Mouse (Mus musculus): ENCODE data around the gene Ash1l. TPM values are rescaled to one million over a fixed set of nuclear protein-coding genes. Genes with fewer than 3 reads are reported as not detected.

Ash1l gene
- polyA plus RNA-seq (2012; rRNA removed) = 5.6 and 6.1 TPM in 2 replicates

- peak within 1 kb of the TSS; percentile 99 for H3K27ac ChIP-seq (ENCODE audit: control insufficient read depth, insufficient read depth, low read depth, low read length)
Measured at GRCm38 (mm10) chr3:88950576-88951326, at the start of gene Ash1l, which contains the start of gene Dap3. TSS of gene Ash1l (plus strand) at chr3:88950622. TSS of gene Dap3 (minus strand) at chr3:88951181.

GRCm38 (mm10) chr3:88904803-88905202, 45.6 kb upstream of the Ash1l start:
- Histone ChIP-seq H3K4me3 (ENCODE audit: control insufficient read depth, low read depth, low read length) (no peak overlapping the region), H3K4me1 (ENCODE audit: control insufficient read depth, insufficient read depth, low read length) (no peaks in the 10 kb centered on the region), H3K36me3 (ENCODE audit: control insufficient read depth, insufficient read depth, low read length) (peaks cover 8% of the 10 kb centered on the region), H3K27me3 (ENCODE audit: control insufficient read depth, insufficient read depth, low read length) (no peaks in the 10 kb centered on the region), H3K27ac (ENCODE audit: control insufficient read depth, insufficient read depth, low read depth, low read length) (no peak overlapping the region)
- TF ChIP-seq POLR2A (IDR thresholded peaks at IDR 0.05; ENCODE audit: control insufficient read depth, low read depth, low read length) (no peak), CTCF (IDR thresholded peaks at IDR 0.05; ENCODE audit: control insufficient read depth, insufficient read depth, insufficient replicate concordance, low read depth, low read length) (no peak)

More at GRCm38 (mm10) chr3:88950576-88951326, at the start of gene Ash1l, which contains the start of gene Dap3:
- no peaks in the 10 kb centered on the region for H3K27me3 ChIP-seq (ENCODE audit: control insufficient read depth, insufficient read depth, low read length)
- TF ChIP-seq POLR2A (IDR thresholded peaks at IDR 0.05; ENCODE audit: control insufficient read depth, low read depth, low read length) = no peak; the same call in 1 of the 2 replicates
- TF ChIP-seq CTCF (IDR thresholded peaks at IDR 0.05; ENCODE audit: control insufficient read depth, insufficient read depth, insufficient replicate concordance, low read depth, low read length) = peak; percentile 37; the same call in 1 of the 2 replicates
- peaks cover 2% of the 10 kb centered on the region; the same call in 1 of the 2 replicates for H3K4me1 ChIP-seq (ENCODE audit: control insufficient read depth, insufficient read depth, low read length)
- peak within 1 kb of the TSS; percentile 98 for H3K4me3 ChIP-seq (ENCODE audit: control insufficient read depth, low read depth, low read length)
- H3K36me3 ChIP-seq (ENCODE audit: control insufficient read depth, insufficient read depth, low read length) = no peaks in the 10 kb centered on the region

- no peaks in the 10 kb centered on the region for H3K27me3 ChIP-seq (ENCODE audit: control insufficient read depth, insufficient read depth, low read length)
- H3K4me1 ChIP-seq (ENCODE audit: control insufficient read depth, insufficient read depth, low read length) = no peaks in the 10 kb centered on the region
- no peak for TF ChIP-seq POLR2A (IDR thresholded peaks at IDR 0.05; ENCODE audit: control insufficient read depth, low read depth, low read length)
- TF ChIP-seq CTCF (IDR thresholded peaks at IDR 0.05; ENCODE audit: control insufficient read depth, insufficient read depth, insufficient replicate concordance, low read depth, low read length) = no peak
- no peak overlapping the region; the same call in 1 of the 2 replicates for H3K27ac ChIP-seq (ENCODE audit: control insufficient read depth, insufficient read depth, low read depth, low read length)
- no peak overlapping the region for H3K4me3 ChIP-seq (ENCODE audit: control insufficient read depth, low read depth, low read length)
- H3K36me3 ChIP-seq (ENCODE audit: control insufficient read depth, insufficient read depth, low read length) = peaks cover 8% of the 10 kb centered on the region
Measured at GRCm38 (mm10) chr3:88905209-88905608, 45.2 kb upstream of the Ash1l start.

- Histone ChIP-seq H3K27me3 (ENCODE audit: control insufficient read depth, insufficient read depth, low read length) (no peaks in the 10 kb centered on the region), H3K36me3 (ENCODE audit: control insufficient read depth, insufficient read depth, low read length) (peaks cover 10% of the 10 kb centered on the region), H3K4me3 (ENCODE audit: control insufficient read depth, low read depth, low read length) (no peak overlapping the region), H3K27ac (ENCODE audit: control insufficient read depth, insufficient read depth, low read depth, low read length) (no peak overlapping the region), H3K4me1 (ENCODE audit: control insufficient read depth, insufficient read depth, low read length) (no peaks in the 10 kb centered on the region)
- TF ChIP-seq CTCF (IDR thresholded peaks at IDR 0.05; ENCODE audit: control insufficient read depth, insufficient read depth, insufficient replicate concordance, low read depth, low read length) (no peak), POLR2A (IDR thresholded peaks at IDR 0.05; ENCODE audit: control insufficient read depth, low read depth, low read length) (no peak)
Measured at GRCm38 (mm10) chr3:88905741-88906140, 44.7 kb upstream of the Ash1l start.

- no peaks in the 10 kb centered on the region; the same call in 1 of the 2 replicates for H3K4me1 ChIP-seq (ENCODE audit: control insufficient read depth, insufficient read depth, low read length)
- no peak overlapping the region for H3K4me3 ChIP-seq (ENCODE audit: control insufficient read depth, low read depth, low read length)
- H3K27me3 ChIP-seq (ENCODE audit: control insufficient read depth, insufficient read depth, low read length) = no peaks in the 10 kb centered on the region
- TF ChIP-seq CTCF (IDR thresholded peaks at IDR 0.05; ENCODE audit: control insufficient read depth, insufficient read depth, insufficient replicate concordance, low read depth, low read length) = no peak
- no peak for TF ChIP-seq POLR2A (IDR thresholded peaks at IDR 0.05; ENCODE audit: control insufficient read depth, low read depth, low read length)
- peaks cover 10% of the 10 kb centered on the region for H3K36me3 ChIP-seq (ENCODE audit: control insufficient read depth, insufficient read depth, low read length)
- H3K27ac ChIP-seq (ENCODE audit: control insufficient read depth, insufficient read depth, low read depth, low read length) = no peak overlapping the region
Measured at GRCm38 (mm10) chr3:88906393-88907159, 43.8 kb upstream of the Ash1l start.

GRCm38 (mm10) chr3:88912585-88912984, 37.8 kb upstream of the Ash1l start:
- Histone ChIP-seq H3K4me1 (ENCODE audit: control insufficient read depth, insufficient read depth, low read length) (peaks cover 3% of the 10 kb centered on the region), H3K27ac (ENCODE audit: control insufficient read depth, insufficient read depth, low read depth, low read length) (no peak overlapping the region), H3K36me3 (ENCODE audit: control insufficient read depth, insufficient read depth, low read length) (peaks cover 11% of the 10 kb centered on the region), H3K4me3 (ENCODE audit: control insufficient read depth, low read depth, low read length) (peak overlapping the region; percentile 91), H3K27me3 (ENCODE audit: control insufficient read depth, insufficient read depth, low read length) (no peaks in the 10 kb centered on the region)
- TF ChIP-seq CTCF (IDR thresholded peaks at IDR 0.05; ENCODE audit: control insufficient read depth, insufficient read depth, insufficient replicate concordance, low read depth, low read length) (no peak), POLR2A (IDR thresholded peaks at IDR 0.05; ENCODE audit: control insufficient read depth, low read depth, low read length) (no peak)
